Mouse (Mus musculus): Measurements from ENCODE around the gene Ddx20. TPM values are rescaled to one million over a fixed set of nuclear protein-coding genes. Genes with fewer than 3 reads are reported as not detected.

Ddx20 gene
- polyA plus RNA-seq, 1 experiment from 2014 or later = 41.0 TPM

- DNase-seq (ENCODE audit: low spot score) = no peak
- Histone ChIP-seq H3K4me1 (replicated peaks; ENCODE audit: control insufficient read depth, insufficient read depth, low read length) (no peaks in the 10 kb centered on the region; the same call in 1 of the 2 replicates), H3K9me3 (ENCODE audit: control insufficient read depth, low read length) (no peaks in the 10 kb centered on the region), H3K9ac (ENCODE audit: low read depth, low read length) (no peak overlapping the region), H3K27ac (ENCODE audit: low read depth, low read length) (no peak overlapping the region), H3K4me2 (0 out of 2 replicates have a peak overlapping the region, but pooled peaks have one; percentile 23), H3K36me3 (ENCODE audit: control insufficient read depth, insufficient read depth, low read length) (no peaks in the 10 kb centered on the region), H3K4me3 (ENCODE audit: low read depth, low read length) (no peak overlapping the region), H3K27me3 (replicated peaks; ENCODE audit: control insufficient read depth, insufficient read depth, low read length) (no peaks in the 10 kb centered on the region; the same call in 1 of the 2 replicates)
- WGBS = 63% methylated on average over 9 of the region's 9 CpGs
- peak; percentile 71 for ATAC-seq (replicated peaks; ENCODE audit: low FRiP score)
Observed at GRCm38 (mm10) chr3:105665105-105665765, 22.1 kb downstream of the Ddx20 start.

- WGBS = 74% methylated on average over 8 of the region's 8 CpGs
- ATAC-seq (replicated peaks; ENCODE audit: low FRiP score) = no peak
- no peaks in the 10 kb centered on the region; the same call in 1 of the 2 replicates for H3K27me3 ChIP-seq (replicated peaks; ENCODE audit: control insufficient read depth, insufficient read depth, low read length)
- H3K4me3 ChIP-seq (ENCODE audit: low read depth, low read length) = no peak overlapping the region
- H3K4me1 ChIP-seq (replicated peaks; ENCODE audit: control insufficient read depth, insufficient read depth, low read length) = no peaks in the 10 kb centered on the region; the same call in 1 of the 2 replicates
- DNase-seq (ENCODE audit: low spot score) = no peak
- H3K4me2 ChIP-seq = no peak overlapping the region
- H3K9me3 ChIP-seq (ENCODE audit: control insufficient read depth, low read length) = no peaks in the 10 kb centered on the region
- no peaks in the 10 kb centered on the region for H3K36me3 ChIP-seq (ENCODE audit: control insufficient read depth, insufficient read depth, low read length)
- H3K9ac ChIP-seq (ENCODE audit: low read depth, low read length) = no peak overlapping the region
- H3K27ac ChIP-seq (ENCODE audit: low read depth, low read length) = no peak overlapping the region
Observed at GRCm38 (mm10) chr3:105663043-105663442, 24.3 kb downstream of the Ddx20 start.

GRCm38 (mm10) chr3:105660530-105660929, 26.8 kb downstream of the Ddx20 start:
- Histone ChIP-seq H3K27me3 (replicated peaks; ENCODE audit: control insufficient read depth, insufficient read depth, low read length) (no peaks in the 10 kb centered on the region), H3K27ac (ENCODE audit: low read depth, low read length) (no peak overlapping the region)
- DNase-seq (ENCODE audit: low spot score) = no peak

GRCm38 (mm10) chr3:105655031-105655585, 32.3 kb downstream of the Ddx20 start:
- ATAC-seq (replicated peaks; ENCODE audit: low FRiP score) (no peak), DNase-seq (ENCODE audit: low spot score) (no peak)
- Histone ChIP-seq H3K27me3 (replicated peaks; ENCODE audit: control insufficient read depth, insufficient read depth, low read length) (no peaks in the 10 kb centered on the region), H3K36me3 (ENCODE audit: control insufficient read depth, insufficient read depth, low read length) (no peaks in the 10 kb centered on the region), H3K9me3 (ENCODE audit: control insufficient read depth, low read length) (no peaks in the 10 kb centered on the region), H3K27ac (ENCODE audit: low read depth, low read length) (no peak overlapping the region), H3K9ac (ENCODE audit: low read depth, low read length) (no peak overlapping the region), H3K4me1 (replicated peaks; ENCODE audit: control insufficient read depth, insufficient read depth, low read length) (no peaks in the 10 kb centered on the region), H3K4me2 (no peak overlapping the region), H3K4me3 (ENCODE audit: low read depth, low read length) (no peak overlapping the region)
- 82% methylated on average over 11 of the region's 11 CpGs for WGBS

More at GRCm38 (mm10) chr3:105660530-105660929, 26.8 kb downstream of the Ddx20 start:
- no peak for ATAC-seq (replicated peaks; ENCODE audit: low FRiP score)
- Histone ChIP-seq H3K9ac (ENCODE audit: low read depth, low read length) (no peak overlapping the region), H3K36me3 (ENCODE audit: control insufficient read depth, insufficient read depth, low read length) (no peaks in the 10 kb centered on the region), H3K4me2 (no peak overlapping the region), H3K4me3 (ENCODE audit: low read depth, low read length) (no peak overlapping the region), H3K9me3 (ENCODE audit: control insufficient read depth, low read length) (no peaks in the 10 kb centered on the region), H3K4me1 (replicated peaks; ENCODE audit: control insufficient read depth, insufficient read depth, low read length) (no peaks in the 10 kb centered on the region; the same call in 1 of the 2 replicates)
- 51% methylated on average over 2 of the region's 2 CpGs for WGBS

- Histone ChIP-seq H3K4me1 (replicated peaks; ENCODE audit: control insufficient read depth, insufficient read depth, low read length) (no peaks in the 10 kb centered on the region), H3K36me3 (ENCODE audit: control insufficient read depth, insufficient read depth, low read length) (no peaks in the 10 kb centered on the region), H3K4me2 (no peak overlapping the region), H3K4me3 (ENCODE audit: low read depth, low read length) (no peak overlapping the region), H3K27me3 (replicated peaks; ENCODE audit: control insufficient read depth, insufficient read depth, low read length) (no peaks in the 10 kb centered on the region), H3K27ac (ENCODE audit: low read depth, low read length) (no peak overlapping the region), H3K9ac (ENCODE audit: low read depth, low read length) (no peak overlapping the region), H3K9me3 (ENCODE audit: control insufficient read depth, low read length) (no peaks in the 10 kb centered on the region)
- 80% methylated on average over 13 of the region's 13 CpGs for WGBS
- ATAC-seq (replicated peaks; ENCODE audit: low FRiP score) (no peak), DNase-seq (ENCODE audit: low spot score) (no peak)
Observed at GRCm38 (mm10) chr3:105653544-105654380, 33.6 kb downstream of the Ddx20 start.

GRCm38 (mm10) chr3:105648889-105649567, 38.3 kb downstream of the Ddx20 start:
- Histone ChIP-seq H3K4me3 (ENCODE audit: low read depth, low read length) (no peak overlapping the region), H3K9ac (ENCODE audit: low read depth, low read length) (no peak overlapping the region), H3K9me3 (ENCODE audit: control insufficient read depth, low read length) (no peaks in the 10 kb centered on the region), H3K27ac (ENCODE audit: low read depth, low read length) (no peak overlapping the region), H3K27me3 (replicated peaks; ENCODE audit: control insufficient read depth, insufficient read depth, low read length) (no peaks in the 10 kb centered on the region), H3K36me3 (ENCODE audit: control insufficient read depth, insufficient read depth, low read length) (no peaks in the 10 kb centered on the region), H3K4me1 (replicated peaks; ENCODE audit: control insufficient read depth, insufficient read depth, low read length) (no peaks in the 10 kb centered on the region), H3K4me2 (no peak overlapping the region)
- DNase-seq (ENCODE audit: low spot score) (no peak), ATAC-seq (replicated peaks; ENCODE audit: low FRiP score) (no peak)
- 59% methylated on average over 8 of the region's 8 CpGs for WGBS

- H3K4me2 ChIP-seq = no peak overlapping the region
- H3K27ac ChIP-seq (ENCODE audit: low read depth, low read length) = no peak overlapping the region
- ATAC-seq (replicated peaks; ENCODE audit: low FRiP score) (no peak), DNase-seq (ENCODE audit: low spot score) (no peak)
- H3K9me3 ChIP-seq (ENCODE audit: control insufficient read depth, low read length) = no peaks in the 10 kb centered on the region
- no peaks in the 10 kb centered on the region for H3K36me3 ChIP-seq (ENCODE audit: control insufficient read depth, insufficient read depth, low read length)
- H3K27me3 ChIP-seq (replicated peaks; ENCODE audit: control insufficient read depth, insufficient read depth, low read length) = no peaks in the 10 kb centered on the region
- H3K9ac ChIP-seq (ENCODE audit: low read depth, low read length) = no peak overlapping the region
- 73% methylated on average over 5 of the region's 5 CpGs for WGBS
- no peaks in the 10 kb centered on the region for H3K4me1 ChIP-seq (replicated peaks; ENCODE audit: control insufficient read depth, insufficient read depth, low read length)
- no peak overlapping the region for H3K4me3 ChIP-seq (ENCODE audit: low read depth, low read length)
Observed at GRCm38 (mm10) chr3:105643566-105643965, 43.8 kb downstream of the Ddx20 start.

- Histone ChIP-seq H3K4me1 (replicated peaks; ENCODE audit: control insufficient read depth, insufficient read depth, low read length) (no peaks in the 10 kb centered on the region), H3K9me3 (ENCODE audit: control insufficient read depth, low read length) (no peaks in the 10 kb centered on the region), H3K27ac (ENCODE audit: low read depth, low read length) (no peak overlapping the region), H3K27me3 (replicated peaks; ENCODE audit: control insufficient read depth, insufficient read depth, low read length) (no peaks in the 10 kb centered on the region), H3K36me3 (ENCODE audit: control insufficient read depth, insufficient read depth, low read length) (no peaks in the 10 kb centered on the region), H3K4me3 (ENCODE audit: low read depth, low read length) (no peak overlapping the region), H3K9ac (ENCODE audit: low read depth, low read length) (no peak overlapping the region), H3K4me2 (no peak overlapping the region)
- DNase-seq (ENCODE audit: low spot score) (no peak), ATAC-seq (replicated peaks; ENCODE audit: low FRiP score) (no peak)
- 48% methylated on average over 1 of the region's 1 CpGs for WGBS
Observed at GRCm38 (mm10) chr3:105642186-105642585, 45.2 kb downstream of the Ddx20 start.

Data from liver, embryonic 11.5 days (tissue).